Mouse (Mus musculus): ENCODE measurements around the gene Cdk20.

- peak; percentile 82; the same call in 1 of the 2 replicates for TF ChIP-seq ZC3H11A (IDR thresholded peaks at IDR 0.05; ENCODE audit: borderline replicate concordance, low read depth, low read length)
- no peak for TF ChIP-seq MAFK (IDR thresholded peaks at IDR 0.05; ENCODE audit: insufficient read depth, low read depth, low read length)
- no peak for TF ChIP-seq CHD2 (IDR thresholded peaks at IDR 0.05; ENCODE audit: low read depth, low read length)
- TF ChIP-seq HCFC1 (IDR thresholded peaks at IDR 0.05; ENCODE audit: borderline replicate concordance, insufficient read depth, low read length): no peak
- TF ChIP-seq ZNF384 (IDR thresholded peaks at IDR 0.05; ENCODE audit: low read depth, low read length): no peak
Observed at GRCm38 (mm10) chr13:64443263-64443894, 11.3 kb downstream of the Cdk20 start.

All from ES-E14 (cell line).